Mouse (Mus musculus) G1E-ER4 (cell line): ENCODE results near the gene Pdgfa. TPM values are rescaled to one million over a fixed set of nuclear protein-coding genes. Genes with fewer than 3 reads are reported as not detected.

Experiments
- GATA1 ChIP-seq: IDR thresholded peaks from one replicate; pipeline ENCODE4 v1.8.0; 2012; ENCODE audit warnings: low read length, inconsistent platforms
- polyA plus RNA-seq: library from polyadenylated mRNA; stranded (reverse); fragments of >175 nt; gene quantifications from 2 replicates; pipeline ENCODE4 v1.2.3, GENCODE M21; 2012

The Pdgfa gene
- not detected in 2 replicates for polyA plus RNA-seq

DNA sequence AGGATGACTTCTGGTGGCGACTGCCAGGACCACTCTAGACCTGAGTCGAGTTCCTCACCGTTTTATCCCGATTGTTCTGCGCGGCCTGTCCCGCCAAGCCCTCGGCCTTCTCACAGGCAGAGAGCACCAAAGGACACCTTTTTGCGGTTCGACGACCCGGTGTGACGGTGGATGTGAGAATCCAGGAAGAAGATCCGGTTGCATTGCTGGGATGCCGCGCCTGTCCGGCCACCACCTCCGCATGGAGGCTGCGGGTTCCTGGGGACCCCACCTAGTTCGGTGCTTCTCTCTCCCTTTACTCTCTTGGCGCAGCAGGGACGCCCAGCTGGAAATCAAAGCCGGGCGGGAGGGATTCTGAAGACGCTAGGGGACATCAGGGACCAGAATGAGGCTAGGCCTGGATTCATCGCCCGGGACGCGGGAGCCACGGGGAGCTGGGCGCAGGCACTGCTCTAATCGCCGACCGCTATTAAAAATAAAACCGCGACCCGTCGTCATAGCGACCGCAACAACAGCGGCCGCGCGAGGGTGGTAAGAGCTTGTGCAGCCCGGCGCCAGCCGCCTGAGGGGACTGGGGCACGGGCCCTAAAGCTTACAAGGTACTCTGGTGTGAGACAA, at the start of gene Pdgfa:
TSS of gene Pdgfa (minus strand) at position 200 of the 618 bp plus-strand sequence.
- TF ChIP-seq GATA1, result no peak

DNA sequence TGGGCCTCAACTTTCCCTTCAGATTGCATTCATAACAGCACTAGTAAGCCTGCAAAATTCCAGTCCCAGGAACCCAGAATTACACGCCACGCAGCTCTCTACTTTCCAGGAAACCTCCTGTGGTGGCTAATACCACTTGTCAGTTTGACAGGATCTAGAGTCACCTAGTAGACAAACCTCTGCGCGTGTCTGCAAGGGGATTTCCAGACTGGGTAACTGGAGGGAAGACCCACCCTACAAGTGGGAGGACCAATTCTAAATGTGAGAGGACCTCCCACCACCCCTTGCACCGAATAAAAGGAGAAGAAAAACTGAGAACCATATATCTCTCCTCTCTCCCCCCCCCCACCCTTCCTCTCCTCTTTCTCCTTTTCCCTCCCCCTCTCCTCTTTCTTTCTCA, 49.5 kb upstream of the Pdgfa start:
- no peak for TF ChIP-seq GATA1

DNA sequence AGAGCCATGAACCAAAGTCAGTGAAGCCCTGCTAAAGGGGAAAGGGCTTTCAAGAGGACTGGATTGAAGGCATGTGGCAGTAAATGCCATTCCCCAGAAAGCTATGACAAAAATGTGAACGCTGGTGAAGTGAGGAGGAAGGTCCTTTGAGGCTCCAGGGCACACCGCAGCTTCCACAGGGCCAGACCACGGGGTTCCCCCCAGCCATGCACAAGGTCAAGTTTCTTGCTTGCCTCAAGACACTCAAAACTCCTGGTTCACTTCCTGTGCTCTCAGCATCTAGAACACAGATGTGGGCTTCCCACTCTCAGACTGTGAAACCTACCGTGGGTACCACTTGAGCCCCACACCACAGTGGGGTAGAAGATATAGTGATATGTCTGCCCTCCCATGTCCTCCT, 46.4 kb upstream of the Pdgfa start:
- no peak for TF ChIP-seq GATA1

DNA sequence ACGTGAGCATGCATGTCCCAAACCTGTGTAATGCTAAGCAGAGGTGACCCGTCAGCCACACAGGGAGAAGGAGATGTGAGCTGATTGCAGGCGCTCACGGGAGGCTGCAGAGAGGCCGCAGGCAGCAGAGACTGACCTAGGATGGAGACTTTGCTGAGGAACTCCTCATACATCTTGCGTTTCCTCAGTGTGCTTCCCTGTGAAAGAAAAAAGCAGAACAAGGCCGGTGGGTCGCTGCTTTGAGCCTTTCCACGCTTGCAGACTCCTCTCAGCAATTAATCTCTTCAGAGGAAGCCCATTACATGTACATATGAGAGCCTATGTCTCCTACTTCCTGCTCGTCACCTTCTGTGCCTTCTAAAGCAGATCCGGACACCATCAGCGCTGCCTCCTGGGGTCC, 45.1 kb upstream of the Pdgfa start:
- TF ChIP-seq GATA1, result no peak

DNA sequence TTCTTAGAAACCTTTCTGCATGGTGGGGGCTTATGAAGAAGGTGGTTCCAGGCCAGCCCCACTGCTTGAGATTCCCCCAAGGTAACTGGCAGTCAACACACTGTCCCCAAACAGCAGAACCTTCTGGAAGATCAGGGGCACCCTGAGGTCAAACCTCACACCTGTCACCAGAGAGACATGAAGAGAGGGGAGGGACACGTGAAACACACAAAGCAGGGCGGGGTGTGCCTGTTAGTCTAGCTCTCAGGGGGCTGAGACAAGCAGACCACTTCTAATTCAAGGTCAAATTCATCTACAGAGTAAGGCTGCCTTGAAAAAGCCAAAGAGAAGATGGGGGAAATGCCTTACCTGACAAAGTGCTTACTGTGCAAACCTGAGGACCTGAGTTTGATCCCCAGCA, 38.0 kb upstream of the Pdgfa start:
- TF ChIP-seq GATA1, result no peak

DNA sequence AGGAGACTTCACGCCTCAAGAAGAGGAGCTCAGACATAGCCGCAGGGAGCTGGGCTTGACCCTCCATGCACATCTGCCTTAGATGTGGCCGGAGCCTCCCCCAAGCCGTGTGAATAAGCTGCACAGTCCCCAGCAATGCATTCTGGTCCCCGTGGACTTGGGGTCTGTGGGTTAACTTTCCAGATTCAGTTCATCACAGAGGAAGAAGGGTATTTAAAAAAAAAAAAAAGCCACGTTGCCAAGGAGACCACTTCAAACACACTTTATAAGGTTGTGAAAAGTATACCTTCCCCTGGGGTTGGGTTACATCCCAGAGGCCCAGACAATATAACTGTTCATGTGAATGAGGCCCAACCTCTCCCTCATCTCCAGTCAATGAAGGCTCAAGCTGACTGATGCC, 37.6 kb upstream of the Pdgfa start:
- TF ChIP-seq GATA1, result no peak

DNA sequence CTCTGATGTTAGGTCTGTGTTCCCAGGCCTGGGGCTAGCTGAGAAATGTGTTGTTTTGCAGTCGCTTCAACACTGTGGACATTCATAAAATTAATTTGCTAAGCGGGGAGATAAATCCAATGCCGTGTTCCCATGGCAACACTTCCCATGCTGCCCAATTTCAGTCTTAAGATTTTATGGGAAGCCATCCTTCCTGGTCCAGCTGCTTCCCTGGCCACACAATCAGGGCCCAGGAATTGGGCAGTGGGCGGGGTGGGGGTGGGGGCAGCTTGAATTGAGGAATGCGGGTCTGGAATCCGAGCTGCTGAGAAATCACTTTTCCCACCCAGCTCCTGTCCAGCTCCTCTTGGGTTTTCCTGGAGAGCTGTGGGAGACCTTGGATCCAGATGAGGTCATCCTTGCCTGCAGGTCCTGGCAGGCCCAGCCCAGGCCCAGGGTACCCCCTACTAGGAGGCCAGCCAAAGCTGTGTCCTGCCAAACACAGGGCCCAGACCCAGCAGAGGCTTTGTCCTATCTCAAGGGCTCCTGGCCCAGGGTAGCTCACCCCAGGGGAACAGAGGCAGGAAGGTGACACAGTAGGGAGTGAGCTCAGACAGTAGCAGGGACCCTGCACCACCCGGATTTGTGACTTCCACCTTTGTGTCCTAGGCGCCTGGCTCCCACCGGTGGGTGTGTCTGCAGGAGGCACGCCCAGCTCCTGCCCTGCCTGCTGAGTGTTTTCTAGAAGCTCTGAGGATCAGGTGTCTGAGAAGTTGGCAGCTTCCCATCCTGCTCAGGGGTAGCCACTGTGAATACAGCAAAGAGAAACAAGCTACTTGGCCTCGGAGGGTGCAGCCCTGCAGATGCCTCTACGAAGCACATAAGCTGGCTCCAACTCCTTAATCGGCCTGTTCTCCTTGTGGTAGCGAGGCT, 36.5 kb upstream of the Pdgfa start:
- no peak for TF ChIP-seq GATA1

DNA sequence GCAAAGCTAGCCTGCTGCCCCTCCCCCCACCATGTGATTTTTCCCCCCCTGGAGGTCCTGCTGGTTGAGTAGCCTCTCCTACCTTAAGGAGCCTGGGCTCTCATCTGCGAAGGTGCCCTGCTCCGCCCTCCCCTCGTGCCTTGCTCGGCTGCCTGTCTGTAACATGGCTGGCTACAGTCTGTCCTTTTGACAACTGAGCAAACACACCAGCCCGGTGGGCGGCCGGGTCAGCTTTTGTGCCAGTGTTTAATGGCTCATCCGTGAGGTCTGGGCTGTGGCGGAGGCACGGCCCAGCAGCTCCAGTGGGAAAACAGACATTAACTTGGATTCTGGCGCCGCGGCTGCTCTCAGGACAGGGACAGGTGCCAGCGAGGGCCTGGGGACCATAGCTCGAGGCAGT, 30.4 kb upstream of the Pdgfa start:
- TF ChIP-seq GATA1, result no peak

DNA sequence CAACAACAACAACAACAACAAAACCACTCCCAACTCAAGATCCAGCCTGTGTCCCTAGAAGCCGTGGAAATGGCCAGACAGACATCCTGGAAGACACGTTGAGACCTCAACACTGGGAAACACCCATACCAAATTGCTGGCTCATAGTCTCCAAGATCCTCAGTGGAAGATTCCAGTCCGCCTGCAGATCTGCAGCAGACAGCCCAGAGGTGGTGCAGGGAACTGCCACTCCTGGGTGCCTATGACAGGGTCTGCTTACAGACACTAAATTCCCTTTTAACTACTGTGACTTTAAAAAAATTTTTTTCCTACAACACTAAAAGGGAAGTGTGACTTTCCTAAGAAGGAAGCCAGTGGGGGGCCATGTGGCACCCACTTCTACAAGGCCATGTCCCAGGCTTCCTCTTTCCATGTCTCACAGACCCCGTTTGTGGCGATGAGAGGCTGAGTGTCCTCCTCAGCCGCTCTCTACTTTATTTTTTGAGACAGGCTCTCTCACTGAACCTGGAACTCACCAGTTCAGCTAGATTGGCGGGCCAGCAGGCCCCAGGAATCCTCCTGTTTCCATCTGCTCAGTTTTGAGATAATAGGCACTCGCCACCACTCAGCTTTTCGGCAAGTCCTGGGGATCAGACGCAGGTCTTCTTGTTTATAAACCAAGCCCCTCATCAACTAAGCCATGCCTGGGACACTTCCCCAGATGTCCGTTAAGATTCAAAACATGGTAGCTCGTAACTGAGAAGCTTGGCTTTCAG, 27.4 kb upstream of the Pdgfa start:
- TF ChIP-seq GATA1, result no peak

DNA sequence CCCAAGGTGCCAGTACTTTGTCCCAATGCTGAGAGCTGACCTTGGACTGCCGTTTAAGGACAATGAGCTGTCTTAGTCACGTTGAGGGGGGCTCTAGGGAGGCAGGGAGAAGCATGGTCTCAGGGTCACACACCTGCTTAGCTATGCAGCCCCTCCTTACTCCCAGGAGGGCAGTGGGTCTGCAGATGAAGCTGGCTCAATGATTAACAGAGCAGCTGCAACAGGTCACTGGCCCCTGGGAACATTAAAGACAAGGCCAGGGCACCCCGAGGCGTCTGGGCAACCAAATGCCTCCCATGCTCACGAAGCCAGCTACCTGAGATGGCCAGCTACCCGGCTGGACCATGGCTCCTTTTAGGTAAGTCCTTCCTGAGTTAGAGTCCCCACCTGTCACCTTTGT, 23.4 kb upstream of the Pdgfa start:
- TF ChIP-seq GATA1, result no peak

DNA sequence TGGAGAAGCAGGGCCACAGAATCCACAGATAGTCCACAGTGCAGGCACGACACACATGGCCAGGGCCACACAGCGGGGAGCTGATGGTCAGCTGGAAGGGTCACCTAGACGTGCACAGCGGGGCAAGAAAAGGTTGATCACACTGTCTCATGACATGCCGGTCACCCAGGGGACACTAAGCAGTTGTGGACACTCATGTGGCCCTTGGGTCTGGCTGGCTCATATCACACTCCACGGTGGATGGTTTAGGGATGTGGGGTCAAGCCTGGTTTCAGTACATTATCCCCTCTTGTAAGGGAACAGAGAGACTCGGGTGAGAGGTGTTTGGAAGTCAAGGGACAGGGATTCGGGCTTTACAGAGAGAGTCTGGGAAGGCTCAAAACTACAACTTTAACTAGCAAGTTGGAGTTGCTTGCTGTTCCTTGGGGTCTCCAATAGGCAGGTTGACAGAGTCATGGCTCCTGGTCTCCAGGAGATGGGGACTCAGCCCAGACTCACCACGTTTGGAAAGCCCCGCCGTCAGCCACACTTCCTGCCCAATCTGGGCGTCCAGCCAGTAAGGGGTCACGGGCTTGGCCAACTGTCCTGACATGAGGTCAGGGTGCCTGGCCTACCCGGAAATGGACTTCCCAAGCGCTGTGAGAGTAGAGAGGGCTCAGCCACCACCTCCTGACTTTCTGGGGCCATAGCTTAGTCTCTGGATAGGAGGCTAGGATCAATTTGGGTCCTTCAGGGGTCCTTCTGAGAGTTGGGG, 20.4 kb upstream of the Pdgfa start:
- no peak for TF ChIP-seq GATA1

DNA sequence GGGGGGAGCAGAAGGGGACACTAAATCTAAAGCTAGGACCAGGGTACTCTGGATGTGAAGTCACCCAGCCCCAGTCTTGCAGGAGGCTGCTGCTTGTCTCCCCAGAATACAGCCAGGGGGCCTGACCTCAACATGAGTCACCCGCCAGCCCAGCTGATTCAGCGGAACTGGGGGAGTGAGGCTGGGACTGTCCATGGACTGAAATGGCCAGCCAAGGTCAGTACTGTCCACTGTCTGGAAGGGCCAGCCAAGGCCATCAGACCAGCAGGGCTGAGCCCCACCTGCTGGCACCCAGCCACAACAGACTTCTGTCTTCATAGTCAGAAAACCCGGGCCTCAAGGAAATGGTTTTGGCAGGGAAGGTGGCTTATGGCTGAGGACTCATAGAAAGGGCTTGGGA, 17.9 kb upstream of the Pdgfa start:
- no peak for TF ChIP-seq GATA1

DNA sequence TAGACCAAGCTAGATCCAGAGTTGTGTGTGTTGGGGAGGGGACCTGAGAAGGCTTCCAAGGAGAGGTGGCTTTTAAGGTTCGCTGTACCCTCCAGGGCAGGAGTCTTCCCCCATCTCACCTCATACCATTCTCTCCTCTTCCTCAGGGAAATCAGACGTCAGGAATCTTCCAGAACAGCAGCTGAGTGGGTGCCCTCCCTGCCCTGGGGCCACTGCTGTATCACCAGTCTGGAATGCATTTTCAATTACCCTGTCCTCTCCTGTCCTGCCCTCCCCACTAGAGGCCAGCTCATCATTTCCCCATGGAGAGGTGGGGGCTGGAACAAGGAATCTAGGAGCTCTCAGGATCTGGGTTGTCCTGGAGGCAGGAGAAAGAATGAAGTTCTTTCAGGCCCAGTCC, 13.5 kb upstream of the Pdgfa start:
- TF ChIP-seq GATA1, result no peak

DNA sequence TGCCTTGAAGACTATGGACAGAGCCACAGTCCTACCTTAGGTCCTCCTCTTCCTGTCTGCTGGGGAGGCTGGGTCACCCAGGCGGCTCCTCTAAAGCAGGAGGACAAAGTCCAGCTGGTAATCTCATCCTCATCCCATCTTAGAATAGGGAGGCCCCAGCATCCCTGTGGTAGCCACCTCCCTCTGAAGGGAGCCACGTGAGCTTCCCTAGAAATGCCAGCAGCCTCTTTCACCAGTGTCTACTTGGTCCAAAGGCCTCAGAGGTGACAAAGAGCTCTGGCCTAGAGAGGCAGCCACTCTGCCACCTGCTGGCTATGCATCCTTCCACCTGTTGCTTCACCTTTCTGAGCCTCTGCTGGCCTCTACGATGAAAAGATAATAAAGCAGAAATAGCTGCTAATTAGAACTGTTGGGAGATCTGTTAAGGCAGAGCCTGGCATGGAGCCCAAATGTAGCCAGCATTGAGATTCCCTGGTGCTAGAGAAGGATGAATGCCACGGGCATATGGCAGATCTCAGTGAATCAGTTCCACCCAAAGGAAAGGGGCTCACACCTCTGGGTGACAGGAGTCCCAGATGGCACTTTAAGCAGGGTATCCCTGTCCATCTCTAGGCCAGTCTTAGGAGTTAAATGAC, 10.1 kb upstream of the Pdgfa start:
- TF ChIP-seq GATA1, result no peak

DNA sequence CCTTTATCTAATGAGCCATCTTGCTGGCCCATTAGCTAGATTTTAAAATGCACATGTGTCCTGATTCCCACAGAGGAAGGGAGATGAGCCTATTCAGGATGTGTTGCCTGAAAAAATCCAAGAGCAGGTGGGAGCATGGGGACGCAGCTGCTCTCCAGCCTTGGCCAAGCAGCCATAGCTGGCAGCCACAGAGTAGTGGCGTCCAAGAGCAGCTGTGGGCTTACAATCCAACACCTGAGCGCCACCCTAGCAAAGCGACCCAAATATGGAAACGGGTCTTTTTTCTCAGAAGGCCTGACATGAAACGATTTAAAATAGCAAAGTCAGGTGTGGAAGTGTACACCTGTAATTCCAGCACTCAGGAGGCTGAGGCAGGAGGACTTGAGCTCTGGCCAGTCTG, 7.4 kb upstream of the Pdgfa start:
- TF ChIP-seq GATA1, result no peak
